Mouse (Mus musculus) MEL-GATA-1-ER (cell line): ENCODE measurements around the gene Cacybp.

ENCODE experiments used
- DNase-seq: peaks from one replicate; pipeline ENCODE4 v3.0.0-alpha.2; 2012; ENCODE audit warnings: low read depth; ENCODE audit errors: extremely low read depth

The Cacybp gene

DNA sequence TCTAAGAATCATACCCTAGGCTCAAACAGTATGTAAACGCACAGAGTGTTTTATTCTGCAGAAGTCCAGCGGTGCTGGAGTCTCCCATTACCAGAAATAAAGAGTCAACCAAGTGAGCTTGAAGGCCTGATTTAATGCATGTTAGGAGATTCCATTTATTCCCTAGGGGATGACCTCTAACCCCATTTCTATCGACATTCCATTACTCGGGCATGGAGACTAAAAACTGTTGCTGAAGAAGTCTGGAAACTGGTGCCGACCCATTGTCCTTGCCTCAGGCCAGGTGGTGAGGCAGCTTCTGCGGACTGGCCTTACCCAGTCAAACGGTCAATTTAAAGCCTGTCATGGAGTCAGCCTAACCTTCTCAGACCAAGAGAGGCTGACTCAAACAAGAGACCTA lies 1.5 kb upstream of the Cacybp start:
- no peak for DNase-seq

DNA sequence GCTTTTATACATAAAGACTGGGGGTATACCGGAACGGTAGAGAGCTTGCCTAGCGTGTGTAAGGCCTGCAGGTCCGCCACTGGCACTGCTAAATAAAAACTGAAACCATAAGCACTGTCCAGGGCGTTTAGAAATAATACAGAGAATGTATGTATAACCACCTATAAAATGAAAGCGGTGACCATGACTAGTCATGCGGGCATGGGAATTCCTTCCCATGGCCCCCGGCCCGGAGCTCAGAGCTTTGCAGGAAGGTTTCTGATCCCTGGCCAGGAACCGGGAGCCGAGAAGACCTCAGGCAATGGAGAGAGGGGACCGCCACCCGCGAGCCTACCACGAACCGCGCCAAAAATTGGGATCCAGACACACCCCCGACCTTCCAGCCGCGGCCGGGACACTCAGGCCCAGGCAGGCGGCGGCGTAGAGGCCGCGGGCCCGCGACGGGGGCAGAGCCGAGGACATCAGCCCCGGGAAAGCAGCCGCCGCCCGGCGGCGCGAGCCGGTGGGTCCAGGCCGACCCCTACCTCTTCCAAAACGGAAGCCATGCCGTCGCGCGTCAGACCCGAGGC lies 468 bp downstream of the Cacybp start:
- DNase-seq, result no peak

DNA sequence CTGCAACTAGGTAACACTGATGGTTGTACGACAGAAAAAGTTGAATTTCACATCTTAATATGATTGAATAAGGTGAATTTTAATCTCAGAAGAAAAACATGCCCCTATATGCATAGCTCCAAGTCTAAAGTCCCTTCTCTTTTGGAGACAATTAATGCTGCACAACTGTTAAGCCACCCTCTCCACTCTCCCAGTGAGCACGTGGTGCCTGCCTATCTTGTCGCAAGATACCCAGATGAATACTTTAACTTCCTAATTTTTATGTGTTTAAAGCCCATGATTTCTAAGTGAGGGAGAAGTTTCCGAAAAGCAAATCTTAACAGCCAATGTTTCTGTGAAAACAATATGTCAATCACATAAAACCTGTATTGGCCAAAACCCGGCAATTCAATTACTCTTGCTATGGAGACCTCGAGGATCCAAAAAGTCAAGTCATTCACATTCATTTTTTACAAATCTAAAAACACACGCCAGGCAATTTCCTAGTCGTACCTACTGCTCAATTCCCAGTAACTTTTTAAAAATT lies 1.0 kb downstream of the Cacybp start:
- DNase-seq, result peak; percentile 86

DNA sequence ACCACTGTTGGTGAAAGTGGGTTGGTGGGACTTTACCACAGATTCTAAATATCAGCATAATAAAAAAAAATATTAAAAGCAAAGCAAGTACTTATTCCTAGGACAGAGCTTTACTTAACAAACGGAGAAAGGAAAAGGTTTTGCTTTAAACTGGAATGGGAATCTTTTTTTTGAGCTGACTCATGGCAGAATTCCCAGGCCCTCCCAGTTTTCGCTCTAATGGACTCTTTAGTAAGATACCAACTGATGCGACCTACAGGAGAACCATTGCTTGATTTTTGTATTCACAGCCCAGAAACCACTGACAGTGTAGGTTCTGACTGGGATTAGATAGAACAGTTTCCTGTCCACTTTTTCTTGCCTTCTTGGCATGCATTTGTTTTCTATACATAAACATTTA lies 2.1 kb downstream of the Cacybp start:
- no peak for DNase-seq

DNA sequence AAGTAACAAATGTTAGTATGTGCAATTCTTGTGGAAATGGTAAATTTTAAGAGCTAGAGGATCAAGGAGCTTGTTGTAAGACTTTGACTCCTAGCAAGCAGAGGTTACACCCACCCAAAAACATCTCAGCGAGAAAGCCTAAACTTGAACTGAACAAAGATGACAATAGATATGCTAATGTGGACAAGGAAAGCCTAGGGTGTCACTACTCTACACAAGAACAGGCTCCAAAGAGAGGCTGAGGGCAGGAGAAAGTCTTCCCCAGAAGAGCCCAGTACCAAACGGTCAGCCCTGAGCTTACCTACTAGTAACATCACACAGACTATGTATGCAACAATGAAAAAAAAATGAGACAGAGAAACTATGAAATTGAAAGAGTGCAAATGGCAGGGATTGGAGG lies 2.8 kb downstream of the Cacybp start:
- DNase-seq, result no peak

DNA sequence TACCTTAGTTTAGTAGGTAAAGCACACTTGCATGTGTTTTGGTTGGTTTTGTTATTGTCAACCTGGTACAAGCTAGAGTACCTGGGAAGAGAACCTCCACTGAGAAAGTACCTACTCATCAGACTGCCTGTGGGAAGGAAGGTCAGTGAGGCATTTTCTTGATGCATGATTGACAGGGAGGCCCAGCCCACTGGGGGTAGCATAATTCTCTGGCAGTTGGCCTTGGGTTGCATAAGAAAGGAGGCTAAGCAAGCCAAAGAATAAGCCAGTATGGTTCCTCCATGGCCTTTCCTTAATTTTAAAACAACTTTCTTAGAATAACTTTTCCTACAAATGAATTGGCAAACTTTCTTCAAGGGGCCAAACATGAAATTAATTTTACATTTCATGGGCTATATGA lies 7.2 kb downstream of the Cacybp start:
- DNase-seq, result no peak

DNA sequence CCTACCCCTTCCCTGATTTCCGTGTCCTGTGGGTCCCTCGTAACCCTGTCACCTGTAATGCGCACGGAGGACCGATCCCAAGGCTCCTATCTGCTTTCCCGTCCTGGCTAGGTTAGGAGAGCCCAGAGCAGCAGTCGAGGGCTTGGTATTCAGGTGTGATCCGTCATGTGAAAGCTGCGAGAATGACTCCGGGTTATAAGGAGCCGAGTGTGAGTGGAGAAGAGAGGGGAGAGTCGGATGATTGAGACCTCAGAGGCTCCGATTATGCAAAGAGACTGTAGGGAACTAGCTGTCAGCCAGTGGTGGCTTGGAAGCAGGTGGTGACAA lies 17.4 kb downstream of the Cacybp start:
- DNase-seq, result peak; percentile 35

DNA sequence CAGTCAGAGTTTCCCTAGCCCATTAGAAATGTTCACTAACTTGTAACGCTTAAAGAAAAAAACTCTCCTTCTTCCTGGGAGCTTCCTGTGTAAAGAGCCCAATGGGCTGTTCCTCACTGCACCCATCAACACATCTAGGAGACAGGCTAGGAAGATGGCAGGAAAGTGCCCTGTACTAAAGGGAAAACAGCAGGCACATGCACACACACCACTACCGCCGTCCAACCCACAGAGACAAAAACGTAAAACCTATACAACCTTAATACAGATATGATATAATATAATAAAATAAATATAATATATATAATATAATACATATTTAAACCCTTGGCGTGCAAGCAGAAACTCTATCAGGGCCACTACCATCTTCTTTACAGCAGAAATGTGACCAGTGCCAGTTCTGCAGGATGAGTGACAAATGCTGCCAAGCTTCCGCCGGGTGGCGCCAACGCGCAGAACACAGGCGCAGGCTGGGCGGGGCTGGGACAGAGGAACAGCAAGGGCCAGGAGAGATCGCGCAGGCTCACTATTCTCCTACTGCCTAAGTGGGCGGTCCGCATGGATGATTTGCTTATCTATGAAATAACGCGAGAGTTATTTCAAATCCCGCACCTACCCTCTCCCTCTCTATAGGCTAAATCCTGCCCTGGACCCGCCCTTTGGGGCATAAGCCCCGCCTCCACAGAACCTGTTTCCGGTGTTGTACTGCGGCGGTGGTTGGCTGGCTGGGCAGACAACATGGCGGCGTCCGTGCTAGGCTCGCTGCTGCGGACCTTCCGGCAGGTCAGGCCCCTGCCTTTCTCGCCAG lies 17.9 kb downstream of the Cacybp start, which contains the start of gene Mrps14:
Gene Mrps14 (plus strand): TSS at position 687 of the 808 bp plus-strand sequence.
- peak; percentile 95 for DNase-seq

DNA sequence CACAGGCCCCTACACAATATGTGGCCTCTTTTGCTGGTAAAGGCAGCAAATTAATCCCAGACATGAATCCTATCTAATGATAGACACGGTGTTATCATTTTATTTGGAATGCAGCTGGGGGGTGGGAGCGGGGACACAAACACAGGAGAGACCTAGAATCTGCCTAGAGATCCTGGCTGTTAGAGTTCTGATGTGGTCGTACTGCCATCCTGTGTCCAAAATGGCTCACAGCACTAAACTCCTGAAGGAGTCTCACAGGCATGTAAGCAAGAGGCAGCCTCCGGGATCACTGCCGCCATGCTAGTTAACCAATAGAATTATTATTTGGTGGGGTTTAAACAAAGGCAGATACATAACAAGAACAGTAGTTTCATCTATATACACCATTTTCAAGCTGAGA lies 28.2 kb downstream of the Cacybp start:
- DNase-seq, result no peak

DNA sequence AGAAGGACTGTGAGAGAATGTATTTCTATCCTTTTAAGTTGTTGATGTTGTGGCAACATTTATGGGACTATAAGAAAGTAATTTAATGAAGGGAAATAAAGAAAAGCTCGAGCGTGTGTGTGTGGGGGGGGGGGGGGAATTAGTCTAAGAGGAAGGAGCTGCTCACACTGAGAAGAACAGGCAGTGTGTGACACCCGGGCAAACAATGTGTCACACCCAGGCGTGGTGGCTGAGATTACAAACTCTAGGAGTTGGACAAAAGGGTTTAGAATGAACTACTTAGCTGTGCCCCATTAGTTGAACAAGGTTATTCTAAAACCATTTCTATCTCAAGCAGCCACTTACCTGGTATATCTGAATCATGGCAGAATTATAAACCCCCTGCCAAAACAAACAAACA lies 31.5 kb downstream of the Cacybp start:
- no peak for DNase-seq

DNA sequence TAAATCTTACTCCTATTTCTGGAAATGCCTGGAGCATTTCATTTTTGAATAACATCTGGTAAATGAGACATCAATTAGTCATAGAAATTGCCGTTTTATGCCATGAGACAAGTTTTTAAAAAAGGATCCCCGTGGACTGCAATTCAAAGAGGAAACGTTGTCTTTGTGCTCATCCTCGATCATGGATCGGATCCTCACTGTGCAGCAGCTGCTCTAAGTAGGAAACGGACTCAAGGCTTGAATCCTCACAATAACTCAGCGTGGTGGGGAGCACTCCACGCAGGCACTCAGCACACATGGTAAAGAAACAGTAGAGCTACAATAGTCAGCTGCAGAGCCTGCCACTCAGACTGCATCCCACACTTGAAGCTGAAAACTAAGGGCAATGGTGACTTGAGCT lies 35.8 kb downstream of the Cacybp start:
- DNase-seq, result no peak

DNA sequence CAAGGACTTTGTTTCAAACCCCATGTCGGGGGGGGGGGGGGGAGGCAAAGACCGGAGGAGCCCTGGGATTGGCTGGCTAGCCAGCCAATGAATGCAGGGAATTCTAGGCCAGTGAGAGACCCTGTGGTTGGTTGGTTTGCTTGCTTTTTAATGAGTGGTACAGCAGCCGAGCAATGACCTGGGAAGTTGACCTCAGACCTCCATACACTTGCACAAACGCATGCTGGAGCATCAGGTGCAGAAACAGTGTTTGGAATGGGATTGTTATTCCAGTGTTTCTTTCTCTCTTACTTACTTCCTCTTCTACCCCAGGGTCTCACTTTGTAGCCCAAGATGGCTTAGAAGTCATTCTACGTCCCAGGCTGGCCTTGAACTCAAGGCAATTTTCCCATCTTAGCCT lies 46.1 kb downstream of the Cacybp start:
- DNase-seq, result no peak

DNA sequence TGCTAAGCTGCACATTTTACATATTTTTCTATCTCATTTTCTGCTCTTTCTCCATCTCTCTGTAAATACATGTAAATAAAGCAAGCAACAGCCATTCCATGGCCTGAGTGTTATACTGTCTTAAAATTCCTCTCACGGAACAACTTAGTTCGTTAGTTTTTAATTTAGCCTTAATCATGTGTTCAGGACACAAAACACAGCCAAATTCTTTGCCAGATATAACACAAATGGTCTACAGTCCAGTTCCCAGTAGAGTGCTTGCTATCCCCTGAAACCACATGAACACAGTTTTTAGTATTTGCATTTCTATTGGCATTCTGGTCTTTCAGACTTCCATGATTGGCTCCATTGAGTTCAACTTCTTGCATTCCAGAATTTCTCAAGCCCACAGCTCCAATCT lies 54.5 kb downstream of the Cacybp start:
- no peak for DNase-seq

DNA sequence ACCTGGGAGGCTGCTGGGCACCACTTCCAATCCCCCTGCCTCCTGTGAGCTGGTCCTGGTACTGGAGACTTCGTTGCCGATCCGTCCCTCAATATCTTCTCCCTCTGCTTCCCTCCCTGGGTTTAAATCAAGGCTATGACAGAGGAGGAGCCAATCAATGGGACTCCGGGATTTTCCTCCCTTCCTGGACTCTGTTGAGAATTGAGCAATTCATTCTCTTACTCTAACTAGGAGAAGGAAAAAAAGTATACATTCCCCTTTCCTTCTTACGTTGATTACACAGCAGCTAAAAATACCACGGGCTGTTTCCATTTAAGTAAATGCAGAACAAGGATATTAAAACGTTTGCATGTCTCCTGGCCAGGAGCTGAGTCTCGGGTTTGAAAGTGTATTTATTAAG lies 59.2 kb downstream of the Cacybp start, which contains the start of gene Tnn:
Gene Tnn (minus strand): TSS at position 101 of the 400 bp plus-strand sequence.
- no peak for DNase-seq
